Mouse (Mus musculus): ENCODE data around the gene Calhm4.
"Not testable (repeated sequence)": the region's sequence is repeated elsewhere in the genome, so short reads cannot be mapped to it uniquely, and the experiment has no call there.

The Calhm4 gene

GRCm38 (mm10) chr10:34044210-34044609, at the start of gene Calhm4:
Calhm4 (minus strand) TSS chr10:34044310.
- DNase-seq, result no peak

DNA sequence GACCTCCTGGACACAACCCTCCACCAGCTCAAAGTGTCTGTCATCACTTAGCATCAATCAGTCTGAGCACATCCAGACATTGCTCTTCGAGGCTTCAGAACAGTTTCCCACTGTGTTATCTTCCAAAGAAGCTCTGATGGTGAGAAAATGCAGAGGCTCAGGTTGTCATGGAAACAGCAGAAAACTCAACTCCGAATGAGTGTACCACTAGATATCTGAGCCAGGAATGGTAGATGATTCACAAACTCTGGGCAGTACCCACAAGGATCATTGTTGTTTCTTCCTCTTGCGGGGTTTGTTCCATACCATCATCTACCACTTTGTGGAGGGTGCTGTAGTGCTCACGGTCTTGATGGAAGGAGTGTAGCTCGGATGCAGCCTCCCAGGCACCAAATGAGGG, 47.8 kb upstream of the Calhm4 start:
- DNase-seq, result no peak

DNA sequence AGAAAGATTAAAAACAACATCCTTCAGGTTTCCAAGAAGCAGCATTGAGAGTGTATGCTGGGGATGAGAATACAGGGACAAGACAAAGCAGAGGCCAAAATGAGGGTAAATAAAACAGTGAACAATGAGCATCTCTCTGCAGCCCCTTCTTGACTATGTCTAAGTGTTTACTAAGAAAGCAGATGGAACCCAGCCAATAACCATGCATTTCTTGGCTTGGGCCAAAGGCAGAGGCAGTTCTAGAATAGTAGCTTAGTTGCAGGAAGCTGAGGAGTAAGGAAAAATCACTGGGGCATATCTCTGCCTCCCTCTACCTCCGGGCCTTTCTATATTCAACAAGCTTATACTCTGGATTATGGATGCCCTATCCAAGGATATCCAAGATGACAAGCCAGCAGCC, 46.4 kb upstream of the Calhm4 start:
- DNase-seq, result no peak

DNA sequence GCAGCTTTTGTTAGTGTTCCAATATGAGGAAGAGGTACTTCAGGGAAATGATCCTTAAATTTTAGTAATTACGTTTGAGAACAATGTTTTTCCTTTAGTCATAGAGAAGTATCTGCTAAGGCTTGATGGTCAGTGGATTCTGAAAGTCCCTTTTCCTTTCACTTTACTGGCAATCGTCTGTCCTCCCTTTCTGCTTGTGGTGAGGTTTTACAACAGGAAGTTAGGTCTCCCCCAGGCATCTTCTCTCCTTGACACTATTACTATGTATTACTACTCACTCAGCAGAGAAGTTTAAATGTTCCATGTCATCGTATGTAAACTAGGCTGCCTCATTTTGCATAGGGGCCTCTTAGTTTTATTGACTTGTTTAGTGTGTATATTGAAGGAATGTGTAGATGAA, 45.4 kb upstream of the Calhm4 start:
- no peak for DNase-seq

DNA sequence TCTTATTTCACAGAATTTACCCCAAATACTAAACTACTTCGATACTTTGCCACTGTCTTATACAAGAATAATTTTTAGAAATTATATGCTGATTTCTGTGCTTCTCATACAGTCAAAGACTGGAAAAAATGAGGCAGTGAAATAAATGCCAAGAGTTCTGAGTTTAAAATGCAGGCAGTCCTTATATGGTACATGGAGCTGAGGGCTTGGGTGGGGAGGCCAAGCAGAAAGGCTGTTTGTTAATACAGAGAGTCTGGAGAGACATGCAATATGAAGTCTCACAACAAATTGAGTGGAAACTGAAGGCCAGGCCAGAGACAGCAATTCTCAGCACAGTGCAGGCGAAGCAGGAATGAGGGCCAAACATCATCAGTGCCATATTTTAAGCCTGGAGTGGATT, 44.4 kb upstream of the Calhm4 start:
- no peak for DNase-seq

DNA sequence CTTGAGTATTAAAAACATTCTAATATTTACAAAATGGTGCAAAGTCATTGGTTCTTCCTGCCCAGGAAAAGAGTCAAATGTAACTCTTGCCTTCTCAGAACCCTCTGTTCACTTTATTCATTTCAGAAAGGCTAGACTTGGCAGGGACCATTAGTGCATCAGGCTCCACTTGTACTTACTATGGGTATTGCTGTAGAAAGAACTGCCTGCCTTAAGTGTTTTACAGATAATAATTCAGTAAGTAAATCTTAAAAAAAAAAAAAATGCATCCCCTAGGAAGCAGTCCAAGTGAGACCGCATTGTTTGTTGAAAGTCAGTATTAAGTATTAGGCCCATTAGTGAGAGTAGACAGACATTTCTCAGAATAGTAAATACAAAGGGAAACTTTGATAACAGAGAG, 42.4 kb upstream of the Calhm4 start:
- DNase-seq, result no peak

- DNase-seq, result no peak
Observed at GRCm38 (mm10) chr10:34074522-34075200, 30.6 kb upstream of the Calhm4 start.

- no peak for DNase-seq
Observed at GRCm38 (mm10) chr10:34071650-34072049, 27.5 kb upstream of the Calhm4 start.

- DNase-seq, result no peak
Observed at GRCm38 (mm10) chr10:34070999-34071492, 26.9 kb upstream of the Calhm4 start.

- no peak for DNase-seq
Observed at GRCm38 (mm10) chr10:34069606-34070005, 25.5 kb upstream of the Calhm4 start.

DNA sequence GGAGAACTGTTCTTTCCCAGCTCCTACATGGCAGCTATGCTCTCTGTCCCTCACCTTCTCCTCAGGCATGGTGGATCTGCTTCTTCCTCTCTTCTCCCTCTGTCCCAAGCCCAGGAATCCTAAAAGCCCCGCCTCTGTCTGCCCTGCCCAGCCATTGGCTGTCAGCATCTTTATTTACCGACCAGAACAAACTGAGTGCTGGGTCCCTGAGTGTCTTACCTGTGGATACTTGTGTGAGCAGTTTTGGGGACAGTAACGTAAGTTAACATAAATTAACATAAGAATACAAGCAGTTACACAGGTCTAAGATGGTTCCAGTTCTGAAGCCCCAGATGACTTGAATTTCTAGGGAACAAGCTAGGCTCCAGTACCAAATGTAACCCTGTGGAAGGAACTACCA, 22.5 kb upstream of the Calhm4 start:
- no peak for DNase-seq

- no peak for DNase-seq
Observed at GRCm38 (mm10) chr10:34053987-34054386, 9.9 kb upstream of the Calhm4 start.

DNA sequence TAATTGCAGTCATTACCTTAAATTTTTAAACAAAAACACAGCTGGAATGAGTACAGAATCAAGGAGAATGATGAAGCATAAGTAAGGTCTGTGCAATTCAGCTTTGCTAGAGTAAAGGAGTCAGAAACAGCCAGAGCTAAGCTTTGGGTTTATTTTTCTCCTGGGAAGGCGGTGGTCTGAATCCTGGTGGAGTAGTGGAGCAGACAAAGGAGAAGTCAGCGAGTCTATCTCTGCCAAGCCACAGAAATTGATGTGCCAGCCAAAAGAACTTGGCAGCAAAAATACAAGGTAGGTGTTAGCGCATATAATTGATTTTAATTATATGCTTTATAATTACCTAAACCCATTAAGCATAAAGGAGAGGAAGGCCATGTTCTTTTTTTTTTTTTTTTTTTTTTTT, 6.7 kb downstream of the Calhm4 start, which contains the start of gene Trappc3l:
Gene Trappc3l (plus strand): TSS at position 197 of the 400 bp plus-strand sequence.
- DNase-seq, result no peak

DNA sequence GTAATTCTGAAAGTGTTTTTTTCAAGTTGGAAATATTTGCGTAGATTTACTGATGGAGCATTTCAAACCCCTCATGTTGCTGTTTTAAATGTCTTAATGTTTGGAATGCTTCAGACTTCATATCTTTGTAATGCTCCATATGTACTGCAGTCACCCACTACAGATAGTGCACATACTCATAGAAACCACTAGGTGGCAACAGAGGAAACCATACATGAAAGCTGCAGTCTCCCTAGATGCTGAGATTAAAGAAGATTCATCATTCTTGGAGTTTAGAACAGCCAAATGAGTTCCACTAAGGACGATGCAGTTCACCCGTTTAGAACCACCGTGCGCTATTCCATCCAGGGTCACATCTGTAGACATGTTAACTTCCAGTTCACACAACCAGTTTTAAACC, 7.5 kb downstream of the Calhm4 start:
- no peak for DNase-seq

GRCm38 (mm10) chr10:34033630-34034305, 10.3 kb downstream of the Calhm4 start:
- DNase-seq, result peak; percentile 78

- DNase-seq, result no peak
Observed at GRCm38 (mm10) chr10:34030322-34030721, 13.8 kb downstream of the Calhm4 start.

DNA sequence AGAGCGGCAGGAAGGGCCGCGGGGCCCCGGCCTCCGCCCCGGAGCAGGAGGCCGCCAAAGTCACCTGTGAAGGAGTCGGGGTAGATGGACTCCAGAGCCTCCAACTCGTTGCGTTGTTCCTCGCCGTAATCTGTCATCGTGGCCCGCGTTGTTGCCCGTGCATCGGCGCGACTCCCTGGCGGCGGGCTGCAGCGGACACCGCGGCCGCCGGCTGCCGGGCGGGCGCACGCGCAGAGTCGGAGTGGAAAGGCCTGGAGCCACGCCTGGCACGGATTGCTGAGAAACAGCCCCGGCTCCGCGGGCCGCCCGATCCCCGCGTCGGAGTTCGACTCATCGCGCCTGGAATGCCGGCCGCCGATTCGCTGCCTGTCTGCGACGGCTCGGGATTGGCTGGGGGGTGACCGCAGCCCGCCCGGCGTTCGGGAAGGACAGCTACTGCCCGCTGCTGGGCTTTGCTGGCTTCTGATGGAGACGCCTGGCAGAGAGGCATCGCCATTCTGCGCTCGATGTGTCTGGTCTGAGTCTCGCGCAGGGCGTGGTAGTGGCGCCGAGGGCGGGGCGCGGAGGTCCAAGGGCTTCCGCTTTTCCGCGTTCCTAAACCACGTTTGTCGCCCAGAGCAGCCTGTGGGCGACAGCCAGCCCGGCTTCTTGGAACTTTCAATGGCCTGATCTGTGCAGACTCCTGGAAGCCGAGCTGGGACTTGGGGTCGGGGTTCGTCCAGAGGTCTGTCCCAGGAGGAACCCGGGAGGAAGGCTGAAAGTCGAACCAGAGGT, 24.6 kb downstream of the Calhm4 start, which contains the start of gene Rwdd1:
Gene Rwdd1 (minus strand): TSS at position 323 of the 774 bp plus-strand sequence.
- peak; percentile 96 for DNase-seq

DNA sequence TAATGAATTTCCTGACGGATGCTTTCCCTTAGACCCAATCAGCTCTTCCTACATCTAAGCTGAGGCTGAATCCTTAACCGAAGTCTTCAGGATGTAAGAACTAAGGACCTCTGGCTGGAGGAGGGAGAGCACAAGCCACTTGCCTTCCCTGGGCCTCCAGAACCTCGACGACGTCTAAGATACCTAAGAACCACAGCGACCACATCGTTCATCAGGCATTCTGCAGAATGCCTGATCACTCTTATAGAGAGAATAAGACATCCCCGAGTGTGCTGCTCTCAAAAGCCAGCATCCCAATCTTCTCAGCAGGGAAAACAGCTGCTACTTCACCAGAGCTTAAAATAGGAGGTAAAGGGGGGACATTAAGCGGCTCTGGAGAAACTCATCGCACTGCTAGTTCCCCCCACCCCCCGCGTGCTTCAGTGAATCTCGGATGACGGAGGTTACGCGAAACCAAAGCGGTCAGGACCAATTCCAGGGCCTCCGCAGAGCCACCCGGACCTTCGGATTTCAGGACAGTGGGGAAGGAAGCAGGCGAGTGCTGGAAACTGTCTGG, 25.3 kb downstream of the Calhm4 start:
- no peak for DNase-seq

DNA sequence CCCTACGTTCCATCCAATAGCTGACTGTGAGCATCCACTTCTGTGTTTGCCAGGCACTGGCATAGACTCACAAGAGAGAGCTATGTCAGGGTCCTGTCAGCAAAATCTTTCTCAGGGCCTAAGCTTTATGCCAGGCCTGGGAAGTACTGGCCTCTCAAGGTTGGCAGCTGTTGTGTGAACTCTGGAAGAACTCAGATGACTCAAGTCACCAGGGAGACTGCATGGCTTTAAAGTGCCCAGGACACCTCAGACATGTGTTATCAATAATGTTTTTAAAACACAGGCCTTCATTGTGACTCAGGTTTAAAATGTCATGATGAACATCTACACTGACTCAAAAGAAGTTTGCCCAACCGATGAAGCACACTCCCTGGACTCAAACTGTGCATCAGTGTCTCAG, 30.9 kb downstream of the Calhm4 start:
- DNase-seq, result no peak

DNA sequence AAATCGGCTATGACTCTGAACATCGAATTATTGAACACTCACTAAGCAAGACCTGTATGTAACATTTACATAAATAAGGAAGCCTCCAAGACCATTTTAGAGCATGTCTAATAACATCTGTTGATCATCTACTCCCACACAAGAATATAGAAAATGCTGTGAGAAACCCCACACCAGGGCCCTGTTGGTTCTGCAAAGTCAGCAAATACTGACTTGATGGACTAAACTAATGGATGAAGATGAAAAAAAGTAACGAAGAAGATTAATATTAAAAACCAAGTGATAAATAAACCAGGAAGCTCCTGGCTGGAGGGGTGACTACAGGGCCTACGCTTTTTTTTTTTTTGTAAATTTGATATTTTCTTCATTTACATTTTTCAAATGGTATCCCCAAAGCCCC, 31.5 kb downstream of the Calhm4 start:
- DNase-seq, result no peak

DNA sequence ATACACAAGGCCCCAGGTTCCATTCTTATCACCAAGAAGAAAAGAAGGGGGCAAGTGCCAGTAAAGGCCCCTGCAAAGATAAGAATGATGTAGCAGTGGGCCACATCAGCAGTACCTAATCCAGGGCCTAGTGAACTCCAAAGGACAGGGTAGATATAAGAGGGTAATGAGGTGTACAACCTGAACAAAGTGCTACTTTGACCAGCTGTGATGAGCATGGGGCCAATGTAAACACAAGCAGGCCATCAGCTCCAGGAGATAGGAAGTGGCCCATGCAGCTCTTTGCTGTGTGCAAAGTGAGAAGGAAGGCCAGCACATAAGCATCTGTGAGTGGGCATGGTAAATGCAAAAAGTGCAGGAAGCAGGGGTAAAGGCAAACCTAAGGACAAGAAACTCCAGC, 45.7 kb downstream of the Calhm4 start:
- no peak for DNase-seq

- not testable (repeated sequence) for DNase-seq
Observed at GRCm38 (mm10) chr10:33996686-33997085, 47.4 kb downstream of the Calhm4 start.

Measured in thymus, postnatal 25 days (tissue).